In the genomic region with DNA sequence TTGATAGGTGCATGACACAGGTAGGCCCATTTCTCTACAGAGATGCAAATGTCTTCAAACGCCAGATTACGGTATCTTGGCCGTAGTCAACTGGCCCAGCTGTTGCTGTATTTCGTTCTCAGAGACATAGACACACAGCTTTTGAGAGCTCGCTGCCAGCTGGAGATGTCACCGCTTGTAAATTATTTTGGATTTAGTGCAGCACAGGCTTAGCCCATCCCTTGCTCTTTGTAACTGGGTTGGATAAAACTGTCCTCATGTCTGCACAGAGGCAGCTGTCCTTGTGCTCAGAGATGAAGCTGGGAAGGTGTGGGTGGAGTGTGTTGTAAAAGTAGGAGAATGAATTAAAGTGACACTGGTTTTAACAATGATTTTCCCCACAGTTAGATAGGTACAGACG, we compare ENCODE assay signal across 23 mouse cellular contexts.
DNase-seq lines count a peak whose midpoint lies in the region; ATAC-seq and TF ChIP-seq lines count a peak whose summit lies in the region.
"Had no signal": no experiment of that assay in that cellular context is flagged by ENCODE, and none has a peak within 500 bp of the region (broad histone marks: within the 10 kb centered on the region; RNA-seq: fewer than 3 reads in every experiment).

No protein-coding gene starts in this region.

- no peak overlapping the region for H3K4me3 ChIP-seq in heart, postnatal 0 days (ENCODE audit: low read depth, low read length)
- H3K4me3 ChIP-seq in C2C12 (ENCODE audit: insufficient read depth, poor library complexity, severe bottlenecking), result no peak overlapping the region
- H3K4me3 ChIP-seq: embryonic facial prominence, embryonic 13.5 days; heart, embryonic 12.5 days; hindbrain, embryonic 10.5 days; left cerebral cortex, adult 2 months; liver, embryonic 12.5 days; midbrain, embryonic 15.5 days had no signal

- no peaks in the 10 kb centered on the region for H3K27me3 ChIP-seq in heart, postnatal 0 days (ENCODE audit: control insufficient read depth, insufficient read depth, low read length)
- no peaks in the 10 kb centered on the region for H3K27me3 ChIP-seq in C2C12 (ENCODE audit: control insufficient read depth, insufficient read depth, insufficient read length)
- H3K27me3 ChIP-seq: CH12.LX; embryonic facial prominence, embryonic 13.5 days; heart, embryonic 12.5 days; liver, embryonic 12.5 days; midbrain, embryonic 15.5 days had no signal

- H3ac ChIP-seq in C2C12 (ENCODE audit: control insufficient read depth, insufficient read length, low read depth), result no peak overlapping the region

- peaks cover 16% of the 10 kb centered on the region; the same call in 1 of the 2 replicates for H3K36me3 ChIP-seq in heart, postnatal 0 days (replicated peaks; ENCODE audit: control insufficient read depth, insufficient read depth, low read length)
- no peaks in the 10 kb centered on the region for H3K36me3 ChIP-seq in C2C12 (ENCODE audit: control insufficient read depth, insufficient read depth)
- H3K36me3 ChIP-seq: embryonic facial prominence, embryonic 13.5 days; liver, embryonic 12.5 days had no signal

- ATAC-seq in frontal cortex, adult (ENCODE audit: low TSS enrichment), result peak; percentile 93
- no peak for ATAC-seq in heart, postnatal 0 days (ENCODE audit: insufficient read depth, low read depth)
- ATAC-seq: forebrain, postnatal 0 days; liver, embryonic 12.5 days; midbrain, embryonic 15.5 days had no signal

- no peak for DNase-seq in frontal cortex, postnatal 14 days (ENCODE audit: low spot score in 2 of 2)
- no peak for DNase-seq in heart, postnatal 0 days (ENCODE audit: low spot score)
- no peak for DNase-seq in heart, postnatal 36 days
- DNase-seq in layer of hippocampus, adult 9-11 months, result peak; percentile 19
- no peak for DNase-seq in layer of hippocampus, postnatal 25 days (ENCODE audit: extremely low spot score in 1 of 2, low spot score in 1 of 2)
- no peak for DNase-seq in retina, postnatal 1 day
- DNase-seq: adrenal gland, postnatal 14 days; cerebellum, adult 11 months; cerebellum, postnatal 10 days; forebrain, postnatal 0 days; gastrocnemius, postnatal 10 days; kidney, adult 9 months; lung, adult 2 months; thymus, postnatal 36 days had no signal

- H3K79me3 ChIP-seq in C2C12 (ENCODE audit: low read depth), result no peaks in the 10 kb centered on the region

- H3K4me1 ChIP-seq in heart, postnatal 0 days (ENCODE audit: control insufficient read depth, insufficient read depth), result 0 out of 2 replicates have a peak, but pooled peaks cover 12% of the 10 kb centered on the region
- H3K4me1 ChIP-seq: liver, embryonic 12.5 days had no signal

- 81% methylated on average over 7 of the region's 7 CpGs for WGBS in heart, postnatal 0 days

- TF ChIP-seq EP300 in heart, postnatal 0 days (IDR thresholded peaks at IDR 0.05; ENCODE audit: low read depth), result no peak

- H3K27ac ChIP-seq in heart, postnatal 0 days (ENCODE audit: low read depth), result peak overlapping the region; percentile 69
- H3K27ac ChIP-seq: embryonic facial prominence, embryonic 13.5 days; hindbrain, embryonic 10.5 days; left cerebral cortex, adult 2 months; liver, embryonic 12.5 days; midbrain, embryonic 15.5 days had no signal

- intact Hi-C loops in heart, postnatal 36 days (cut with DNase I), result loop anchor here (5.0 to 10.0 kb wide), 5 partner anchors 40 to 880 kb away; no protein-coding TSS in a partner anchor

- no peak for TF ChIP-seq CTCF in heart, postnatal 0 days (IDR thresholded peaks at IDR 0.05; ENCODE audit: low read depth)
- no peak for TF ChIP-seq CTCF in C2C12 (IDR thresholded peaks at IDR 0.05; ENCODE audit: control insufficient read depth, insufficient read depth, insufficient read length)

- H3K9ac ChIP-seq in heart, postnatal 0 days (replicated peaks; ENCODE audit: low read depth, low read length), result no peak overlapping the region
- H3K9ac ChIP-seq: embryonic facial prominence, embryonic 13.5 days; forebrain, postnatal 0 days; heart, embryonic 12.5 days; liver, embryonic 12.5 days; midbrain, embryonic 15.5 days had no signal

- H3K4me2 ChIP-seq in heart, postnatal 0 days (ENCODE audit: low read depth, low read length), result no peak overlapping the region
- H3K4me2 ChIP-seq: embryonic facial prominence, embryonic 13.5 days; heart, embryonic 12.5 days; liver, embryonic 12.5 days; midbrain, embryonic 15.5 days had no signal

- no peaks in the 10 kb centered on the region for H3K79me2 ChIP-seq in C2C12 (ENCODE audit: control insufficient read depth, insufficient read depth)

- H3K9me3 ChIP-seq in heart, postnatal 0 days (replicated peaks; ENCODE audit: control insufficient read depth, low read length), result no peaks in the 10 kb centered on the region
- H3K9me3 ChIP-seq: embryonic facial prominence, embryonic 13.5 days; heart, embryonic 12.5 days; hindbrain, embryonic 10.5 days; liver, embryonic 12.5 days; midbrain, embryonic 15.5 days had no signal

TF ChIP-seq in C2C12, 6 proteins besides CTCF, POLR2A, EP300 and RAD21:
- TF ChIP-seq MYOG (IDR thresholded peaks at IDR 0.05; ENCODE audit: control insufficient read depth, extremely low read depth, insufficient read length), result no peak
- peak; percentile 72 for TF ChIP-seq MYOD1 (IDR thresholded peaks at IDR 0.05; ENCODE audit: control insufficient read depth, insufficient read length, low read depth)
- TF ChIP-seq FOSL1 (IDR thresholded peaks at IDR 0.05; ENCODE audit: insufficient read depth, low read length, poor library complexity, severe bottlenecking), result no peak
- TF ChIP-seq MAX (IDR thresholded peaks at IDR 0.05), result no peak
